Mouse (Mus musculus) thymus, adult 18-20 months (tissue): Measurements from ENCODE around the gene Nbas.

Experiments used
- DNase-seq, 2 experiments: peaks; one replicate each; pipeline ENCODE4 v3.0.0; 2022; ENCODE audit warnings: mixed read lengths in 2 of 2

Nbas gene

GRCm38 (mm10) chr12:13268826-13269449, at the start of gene Nbas:
Gene Nbas, plus strand, starts transcription at chr12:13269133.
- peak; percentile 55 for DNase-seq

GRCm38 (mm10) chr12:13242453-13242852, 26.5 kb upstream of the Nbas start:
- DNase-seq: no peak

GRCm38 (mm10) chr12:13248691-13249572, 20.0 kb upstream of the Nbas start, which contains the start of gene Ddx1:
Gene Ddx1, minus strand, starts transcription at chr12:13249213.
- peak; percentile 43 to 57 for DNase-seq

GRCm38 (mm10) chr12:13249573-13249919, 19.4 kb upstream of the Nbas start:
- DNase-seq: no peak

GRCm38 (mm10) chr12:13255068-13255467, 13.9 kb upstream of the Nbas start:
- no peak for DNase-seq

- no peak for DNase-seq
Measured at GRCm38 (mm10) chr12:13255701-13256100, 13.2 kb upstream of the Nbas start.

- DNase-seq: no peak
Measured at GRCm38 (mm10) chr12:13268412-13268811, 521 bp upstream of the Nbas start.

GRCm38 (mm10) chr12:13269570-13270390, 847 bp downstream of the Nbas start:
- DNase-seq: no peak

- no peak for DNase-seq
Measured at GRCm38 (mm10) chr12:13291453-13291852, 22.5 kb downstream of the Nbas start.

- no peak for DNase-seq
Measured at GRCm38 (mm10) chr12:13293421-13293881, 24.5 kb downstream of the Nbas start.

GRCm38 (mm10) chr12:13303037-13303436, 34.1 kb downstream of the Nbas start:
- no peak for DNase-seq

GRCm38 (mm10) chr12:13313966-13314365, 45.0 kb downstream of the Nbas start:
- no peak for DNase-seq

- no peak for DNase-seq
Measured at GRCm38 (mm10) chr12:13314384-13314783, 45.5 kb downstream of the Nbas start.

- DNase-seq: no peak
Measured at GRCm38 (mm10) chr12:13315081-13315480, 46.1 kb downstream of the Nbas start.

GRCm38 (mm10) chr12:13342535-13342934, 73.6 kb downstream of the Nbas start:
- no peak for DNase-seq

- no peak for DNase-seq
Measured at GRCm38 (mm10) chr12:13356201-13356600, 87.3 kb downstream of the Nbas start.

GRCm38 (mm10) chr12:13356769-13357168, 87.8 kb downstream of the Nbas start:
- no peak for DNase-seq

- no peak for DNase-seq
Measured at GRCm38 (mm10) chr12:13357229-13357628, 88.3 kb downstream of the Nbas start.

- DNase-seq: no peak
Measured at GRCm38 (mm10) chr12:13358849-13359248, 89.9 kb downstream of the Nbas start.

GRCm38 (mm10) chr12:13360183-13360811, 91.4 kb downstream of the Nbas start:
- DNase-seq: no peak

GRCm38 (mm10) chr12:13381580-13381979, 112.6 kb downstream of the Nbas start:
- DNase-seq: no peak

- DNase-seq: no peak
Measured at GRCm38 (mm10) chr12:13382046-13382445, 113.1 kb downstream of the Nbas start.

- no peak for DNase-seq
Measured at GRCm38 (mm10) chr12:13389644-13390043, 120.7 kb downstream of the Nbas start.
